Mouse (Mus musculus) heart, postnatal 36 days (tissue): ENCODE measurements around the gene Uck1. TPM values are rescaled to one million over a fixed set of nuclear protein-coding genes. Genes with fewer than 3 reads are reported as not detected.
"Not testable (repeated sequence)": the region's sequence is repeated elsewhere in the genome, so short reads cannot be mapped to it uniquely, and the experiment has no call there.

Experiments used
- DNase-seq, 2 experiments: peaks; one replicate each; pipeline ENCODE4 v3.0.0; 2021 to 2022
- intact Hi-C: fragments of 180-260 bp; cut with DNase I; formaldehyde crosslinking; loops from one replicate; pipeline ENCODE4 v1.15.1; 2025
- total RNA-seq, 2 experiments: library from RNA; stranded (reverse); gene quantifications; 2 replicates each; pipeline ENCODE4 v1.2.3; 2021

Gene Uck1
- total RNA-seq = 10 to 100 TPM; 22.9 to 24.1 TPM

- intact Hi-C loops = loop anchor here (2.0 kb wide), 2 partner anchors 23 kb away; partner anchors contain the start of gene Pomt1
- DNase-seq = peak; percentile 85 to 88
Observed at GRCm38 (mm10) chr2:32259657-32260417, at the start of gene Uck1. Gene Uck1, minus strand, starts transcription at chr2:32260159.

DNA sequence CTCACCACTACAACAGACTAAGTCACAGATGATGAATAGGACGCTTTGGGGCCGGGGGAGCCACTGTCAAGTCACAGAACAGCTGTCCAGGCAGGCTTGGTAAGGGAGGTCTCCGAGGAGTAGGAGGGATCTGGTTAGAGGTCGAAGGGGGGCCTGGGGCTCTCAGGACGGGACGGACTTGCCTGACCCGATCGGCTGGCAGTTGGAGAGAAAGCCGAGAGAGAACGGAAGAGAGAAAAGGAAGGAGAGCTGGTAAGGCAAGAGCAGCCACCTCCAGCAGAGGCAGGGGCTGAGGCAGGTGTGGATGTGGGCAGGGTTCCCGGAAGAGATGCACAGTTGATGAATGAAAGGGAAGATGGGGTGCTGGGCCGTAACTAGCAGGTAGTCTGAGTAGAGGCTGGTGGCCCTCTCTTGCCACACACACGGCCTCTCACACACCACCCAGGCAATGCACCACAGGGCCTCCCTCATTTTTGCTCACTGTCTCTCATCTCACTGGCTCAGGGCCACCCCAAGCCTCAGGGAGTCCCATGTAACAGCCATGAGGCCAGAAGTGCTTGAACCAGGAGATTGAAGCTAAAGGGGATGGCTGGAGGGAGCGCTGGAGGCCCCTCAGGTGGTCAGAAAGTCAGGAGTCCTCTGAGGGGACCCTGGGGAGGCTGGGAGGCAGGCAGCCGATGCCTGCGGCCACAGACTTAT lies 49.1 kb upstream of the Uck1 start:
- intact Hi-C loops = loop anchor here (2.0 kb wide), 1 partner anchor 42 kb away; no protein-coding TSS in a partner anchor
- DNase-seq = no peak

- peak; percentile 53 to 59 for DNase-seq
- intact Hi-C loops = loop anchor here (2.0 kb wide), 1 partner anchor 43 kb away; no protein-coding TSS in a partner anchor
Observed at GRCm38 (mm10) chr2:32307941-32308760, 48.2 kb upstream of the Uck1 start.

- DNase-seq = no peak
- intact Hi-C loops = no loop called here
Observed at GRCm38 (mm10) chr2:32307247-32307798, 47.4 kb upstream of the Uck1 start.

GRCm38 (mm10) chr2:32306176-32306575 lies 46.2 kb upstream of the Uck1 start:
- intact Hi-C loops = no loop called here

DNA sequence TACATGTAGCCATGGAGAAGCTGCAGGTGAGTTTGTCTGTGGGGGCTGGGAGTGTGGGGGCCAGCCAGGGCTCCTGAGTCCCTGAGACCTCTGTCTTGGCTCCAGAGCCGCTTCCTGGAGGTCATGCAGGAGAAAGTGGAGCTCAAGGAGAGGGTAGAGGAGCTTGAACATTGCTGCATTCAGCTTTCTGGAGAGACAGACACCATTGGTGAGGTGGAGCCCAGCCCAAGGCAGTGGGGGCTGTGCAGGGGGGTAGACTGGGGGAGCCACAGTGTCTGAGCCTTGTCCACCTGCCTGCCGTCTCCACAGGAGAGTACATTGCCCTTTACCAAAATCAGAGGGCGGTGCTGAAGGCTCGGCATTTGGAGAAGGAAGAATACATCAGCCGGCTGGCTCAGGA lies 45.7 kb upstream of the Uck1 start:
- intact Hi-C loops = no loop called here
- DNase-seq = no peak

More at GRCm38 (mm10) chr2:32306176-32306575, 46.2 kb upstream of the Uck1 start:
- DNase-seq = no peak

DNA sequence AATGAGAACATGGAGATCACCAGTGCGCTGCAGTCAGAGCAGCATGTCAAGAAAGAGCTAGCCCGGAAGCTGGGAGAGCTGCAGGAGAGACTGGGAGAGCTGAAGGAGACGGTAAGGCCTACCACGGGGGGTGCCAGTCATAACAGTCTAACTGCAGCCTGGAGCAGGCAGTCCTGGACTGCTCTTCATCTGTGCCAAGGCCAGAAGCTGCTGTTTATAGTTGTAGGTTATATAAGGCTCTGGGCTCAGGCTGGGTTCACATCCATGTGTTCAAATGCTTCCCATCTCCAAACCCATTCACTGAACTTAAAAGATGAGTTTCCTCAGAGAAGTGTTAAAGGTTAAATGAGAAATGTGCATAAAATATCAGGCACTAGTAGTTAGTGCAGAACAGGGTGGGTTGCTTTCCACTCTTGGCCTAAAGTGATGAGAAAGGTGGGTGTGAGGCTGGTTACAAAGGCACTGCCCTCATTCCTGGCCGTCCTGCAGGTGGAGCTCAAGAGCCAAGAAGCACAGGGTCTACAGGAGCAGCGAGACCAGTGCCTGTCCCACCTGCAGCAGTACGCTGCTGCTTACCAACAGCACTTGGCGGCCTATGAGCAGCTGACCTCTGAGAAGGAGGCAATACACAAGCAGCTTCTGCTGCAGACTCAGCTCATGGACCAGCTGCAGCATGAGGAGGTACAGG lies 44.3 kb upstream of the Uck1 start:
- DNase-seq = peak; percentile 50 to 64
- intact Hi-C loops = no loop called here

DNA sequence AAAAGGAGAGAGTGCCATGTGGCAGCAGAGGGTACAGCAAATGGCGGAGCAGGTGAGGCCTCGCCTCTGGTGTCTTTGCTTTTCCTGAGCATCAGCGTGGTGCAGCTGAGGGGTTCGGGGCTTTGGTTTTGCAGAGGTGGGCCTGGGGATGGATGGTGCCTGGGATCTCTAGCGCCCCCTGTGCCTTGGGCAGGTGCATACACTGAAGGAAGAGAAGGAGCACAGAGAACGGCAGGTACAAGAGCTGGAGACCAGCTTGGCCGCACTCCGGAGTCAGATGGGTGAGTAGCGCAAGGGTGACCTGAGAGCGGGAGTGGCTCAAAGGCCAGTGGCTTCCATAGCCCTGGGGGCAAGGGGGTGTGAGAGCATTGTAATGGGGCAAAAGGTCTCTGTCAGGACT lies 43.0 kb upstream of the Uck1 start:
- intact Hi-C loops = no loop called here
- no peak for DNase-seq

DNA sequence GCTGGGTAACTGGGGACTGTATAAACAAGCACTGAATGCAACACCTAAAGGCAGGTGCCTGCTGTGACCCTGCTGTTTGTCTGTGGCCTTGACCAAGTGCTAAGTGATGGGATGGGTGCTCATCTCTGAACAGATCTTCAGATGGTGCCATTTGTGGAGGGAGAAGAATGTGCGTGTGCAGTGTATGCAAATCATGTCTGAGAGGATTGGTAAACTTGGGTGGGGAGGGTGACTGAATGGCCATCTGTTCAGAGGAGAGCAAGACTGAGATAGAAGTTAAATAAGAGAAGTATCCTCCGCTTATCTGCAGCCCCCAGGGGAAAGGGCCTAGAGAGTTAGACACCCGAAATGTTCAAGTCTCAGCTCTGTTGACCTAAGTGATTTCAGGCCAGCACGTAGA lies 39.5 kb upstream of the Uck1 start:
- intact Hi-C loops = no loop called here

DNA sequence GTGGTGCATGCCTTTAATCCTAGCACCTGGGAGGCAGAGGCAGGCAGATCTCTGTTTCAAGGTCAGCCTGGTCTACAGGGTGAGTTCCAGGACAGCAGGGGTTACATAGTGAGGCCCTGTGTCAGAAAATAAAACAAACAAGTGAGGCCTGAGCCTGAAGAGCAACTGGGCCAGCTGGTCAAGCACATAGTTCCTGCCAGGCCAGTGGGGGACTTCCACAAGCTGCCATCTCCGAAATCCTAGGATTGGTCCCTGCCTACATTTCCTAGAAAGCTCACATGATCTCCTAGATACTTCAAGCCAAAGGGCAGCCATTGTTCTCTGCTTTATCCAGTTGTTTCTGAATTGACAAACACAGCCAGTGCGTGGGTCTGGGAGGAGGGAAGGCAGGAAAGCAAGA lies 35.9 kb upstream of the Uck1 start:
- intact Hi-C loops = not testable (repeated sequence)

More for the DNA sequence above, 39.5 kb upstream of the Uck1 start:
- no peak for DNase-seq

DNA sequence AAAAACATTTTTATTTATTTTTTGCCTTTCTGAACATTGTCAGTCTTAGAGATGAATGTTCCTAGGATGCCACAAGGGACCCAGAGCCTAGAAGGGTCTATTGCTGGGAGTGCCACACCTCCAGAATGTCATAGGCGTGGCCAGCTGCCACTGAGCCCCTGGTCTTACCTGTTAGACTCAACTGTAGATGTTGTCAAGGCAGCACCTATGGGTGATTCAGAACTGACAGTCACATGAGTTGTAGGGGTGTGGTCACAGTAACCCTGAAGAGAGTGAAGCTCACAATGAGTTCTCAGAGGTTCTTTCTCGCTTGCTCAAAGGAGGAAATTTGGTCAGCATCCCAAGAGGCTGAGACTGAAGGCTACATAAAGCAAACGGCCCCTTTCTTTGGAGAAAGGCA lies 35.3 kb upstream of the Uck1 start:
- DNase-seq = no peak
- intact Hi-C loops = no loop called here

More for the DNA sequence above, 35.9 kb upstream of the Uck1 start:
- not testable (repeated sequence) for DNase-seq

- peak; percentile 62 to 64 for DNase-seq
- intact Hi-C loops = no loop called here
Observed at GRCm38 (mm10) chr2:32294348-32294747, 34.4 kb upstream of the Uck1 start.

GRCm38 (mm10) chr2:32289578-32289977 lies 29.6 kb upstream of the Uck1 start:
- no peak for DNase-seq
- intact Hi-C loops = no loop called here

DNA sequence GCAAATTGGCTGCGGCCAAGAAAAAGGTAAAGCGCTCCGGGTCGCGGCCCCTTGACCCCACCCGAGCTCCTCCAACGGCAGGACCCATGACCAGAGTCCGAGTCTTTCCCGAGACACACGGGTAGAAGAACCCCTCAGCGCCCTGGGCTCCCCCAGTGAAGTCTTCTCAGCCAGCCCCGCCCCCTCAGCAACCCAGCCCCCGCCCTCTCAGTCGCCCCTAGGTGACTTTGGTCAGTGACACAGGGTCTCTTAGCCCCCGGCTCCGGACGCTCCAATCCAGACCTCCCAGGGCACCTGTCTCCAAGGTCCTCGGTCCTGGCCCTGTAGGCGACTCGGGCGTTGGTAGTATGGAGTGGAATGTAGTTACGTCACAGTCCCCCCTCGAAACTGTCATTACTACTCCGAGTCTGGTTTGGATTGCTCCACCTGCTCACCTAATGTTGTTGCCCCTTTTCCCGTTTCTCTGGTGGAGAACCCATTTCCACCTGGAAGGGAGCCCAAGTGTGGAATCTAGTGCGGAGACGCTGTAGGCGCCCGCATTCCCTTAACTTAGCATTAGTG lies 28.5 kb upstream of the Uck1 start:
- no peak for DNase-seq
- intact Hi-C loops = no loop called here

- intact Hi-C loops = no loop called here
- peak; percentile 95 to 97 for DNase-seq
Observed at GRCm38 (mm10) chr2:32287923-32288367, 28.0 kb upstream of the Uck1 start, which contains the start of gene Swi5. Gene Swi5, minus strand, starts transcription at chr2:32288075.

DNA sequence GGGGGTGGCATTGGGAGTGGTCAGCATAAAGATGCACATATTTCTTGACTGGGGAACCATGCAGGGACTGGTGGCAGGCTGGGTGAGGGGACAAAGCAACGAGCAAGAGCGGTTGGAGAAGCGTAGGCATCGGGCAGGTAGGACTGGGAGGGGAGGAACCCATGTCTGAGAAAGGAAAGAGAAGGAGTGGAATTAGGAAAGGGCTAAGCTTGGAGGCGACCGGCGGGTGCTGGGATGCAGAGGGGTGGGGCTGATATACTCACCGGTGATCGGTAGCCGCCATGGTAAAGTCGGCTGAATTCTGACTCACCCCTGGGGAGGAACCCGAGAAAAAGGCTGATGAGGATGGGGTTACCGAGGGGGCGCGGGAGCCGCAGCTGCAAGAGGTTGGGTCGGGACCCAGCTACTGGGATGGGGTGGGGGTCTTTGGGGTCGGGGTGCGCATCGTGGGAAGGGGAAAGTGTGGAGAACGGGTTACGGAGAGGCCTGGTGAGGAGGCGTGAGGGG lies 27.4 kb upstream of the Uck1 start, which contains the start of gene Golga2:
Gene Golga2 (plus strand): TSS at position 51 of the 507 bp plus-strand sequence.
- intact Hi-C loops = no loop called here
- DNase-seq = no peak

- no peak for DNase-seq
Observed at GRCm38 (mm10) chr2:32283986-32284385, 24.0 kb upstream of the Uck1 start.

DNA sequence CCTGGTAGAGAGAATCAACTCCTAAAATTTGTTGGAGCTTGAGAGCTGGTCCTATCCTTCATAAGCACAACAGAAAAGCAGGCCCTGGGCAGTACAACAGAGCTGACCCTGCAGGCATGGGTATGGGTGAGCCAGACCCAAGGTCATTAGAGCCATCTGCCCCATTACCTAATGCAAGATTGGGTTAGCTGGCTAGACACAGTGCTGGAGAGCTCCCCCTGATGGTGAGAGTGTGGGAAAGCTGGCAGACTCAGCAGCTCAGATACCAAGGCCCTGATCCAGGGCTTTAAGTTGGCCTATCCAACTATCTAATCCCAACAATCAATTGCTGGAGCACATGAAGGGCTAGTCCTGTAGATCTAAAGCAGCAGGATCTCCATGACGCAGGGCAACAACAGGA lies 22.8 kb upstream of the Uck1 start:
- intact Hi-C loops = loop anchor here (2.0 kb wide), 1 partner anchor 22 kb away; the partner anchor contains the start of gene Uck1
- DNase-seq = peak; percentile 49 to 50

More at GRCm38 (mm10) chr2:32283986-32284385, 24.0 kb upstream of the Uck1 start:
- intact Hi-C loops = loop anchor here (2.0 kb wide), 1 partner anchor 23 kb away; the partner anchor contains the start of gene Uck1

GRCm38 (mm10) chr2:32282289-32282688 lies 22.3 kb upstream of the Uck1 start:
- intact Hi-C loops = loop anchor here (2.0 kb wide), 1 partner anchor 21 kb away; the partner anchor contains the start of gene Uck1
- no peak for DNase-seq
